Mouse (Mus musculus): ENCODE measurements around the gene Per2.

Per2 gene

GRCm38 (mm10) chr1:91373414-91373835 lies 85.7 kb downstream of the Per2 start:
- DNase-seq = no peak

- no peak for DNase-seq
Observed at GRCm38 (mm10) chr1:91370055-91370454, 89.1 kb downstream of the Per2 start.

GRCm38 (mm10) chr1:91369408-91369807 lies 89.7 kb downstream of the Per2 start:
- DNase-seq = no peak

GRCm38 (mm10) chr1:91367295-91367694 lies 91.8 kb downstream of the Per2 start:
- no peak for DNase-seq

- DNase-seq = no peak
Observed at GRCm38 (mm10) chr1:91366215-91367108, 92.7 kb downstream of the Per2 start, which contains the start of gene Erfe. Erfe (plus strand) TSS chr1:91366430.

Data from cerebellum, adult 9-11 months (tissue).